Mouse (Mus musculus): Measurements from ENCODE around the gene Sncg. TPM values are rescaled to one million over a fixed set of nuclear protein-coding genes. Genes with fewer than 3 reads are reported as not detected.

Gene Sncg
- polyA plus RNA-seq, 1 experiment from 2014 or later: 0.34 TPM

- no peak for TF ChIP-seq CTCF (IDR thresholded peaks at IDR 0.05; ENCODE audit: low read depth)
- no peak for TF ChIP-seq EP300 (IDR thresholded peaks at IDR 0.05; ENCODE audit: low read depth)
- H3K4me2 ChIP-seq (ENCODE audit: low read depth, low read length): no peak overlapping the region
- peaks cover 3% of the 10 kb centered on the region; the same call in 1 of the 2 replicates for H3K4me1 ChIP-seq (ENCODE audit: insufficient read depth)
- no peak overlapping the region for H3K9ac ChIP-seq (replicated peaks)
- no peaks in the 10 kb centered on the region for H3K9me3 ChIP-seq (ENCODE audit: low read length)
- no peak for ATAC-seq
- WGBS (ENCODE audit: insufficient replicate concordance): 83% methylated on average over 7 of the region's 7 CpGs
- DNase-seq: no peak
- H3K27ac ChIP-seq (ENCODE audit: low read depth): no peak overlapping the region
- H3K4me3 ChIP-seq (ENCODE audit: low read depth, low read length): no peak overlapping the region
- H3K36me3 ChIP-seq (replicated peaks; ENCODE audit: insufficient read depth, low read length): peaks cover 3% of the 10 kb centered on the region; the same call in 1 of the 2 replicates
- no peaks in the 10 kb centered on the region for H3K27me3 ChIP-seq (ENCODE audit: insufficient read depth, low read length)
Observed at GRCm38 (mm10) chr14:34403424-34403823, 28.8 kb upstream of the Sncg start.

GRCm38 (mm10) chr14:34402871-34403270, 28.3 kb upstream of the Sncg start:
- Histone ChIP-seq H3K27ac (ENCODE audit: low read depth) (no peak overlapping the region), H3K27me3 (ENCODE audit: insufficient read depth, low read length) (no peaks in the 10 kb centered on the region), H3K9me3 (ENCODE audit: low read length) (no peaks in the 10 kb centered on the region), H3K4me3 (ENCODE audit: low read depth, low read length) (no peak overlapping the region), H3K4me2 (ENCODE audit: low read depth, low read length) (no peak overlapping the region), H3K4me1 (ENCODE audit: insufficient read depth) (peaks cover 3% of the 10 kb centered on the region; the same call in 1 of the 2 replicates), H3K9ac (replicated peaks) (no peak overlapping the region), H3K36me3 (replicated peaks; ENCODE audit: insufficient read depth, low read length) (peaks cover 3% of the 10 kb centered on the region; the same call in 1 of the 2 replicates)
- ATAC-seq: no peak
- WGBS (ENCODE audit: insufficient replicate concordance): 59% methylated on average over 8 of the region's 8 CpGs
- no peak for DNase-seq
- TF ChIP-seq EP300 (IDR thresholded peaks at IDR 0.05; ENCODE audit: low read depth) (no peak), CTCF (IDR thresholded peaks at IDR 0.05; ENCODE audit: low read depth) (no peak)

- H3K4me3 ChIP-seq (ENCODE audit: low read depth, low read length): no peak overlapping the region
- no peaks in the 10 kb centered on the region for H3K9me3 ChIP-seq (ENCODE audit: low read length)
- H3K9ac ChIP-seq (replicated peaks): no peak overlapping the region
- WGBS (ENCODE audit: insufficient replicate concordance): 34% methylated on average over 6 of the region's 6 CpGs
- ATAC-seq: peak; percentile 58
- peak; percentile 83 for DNase-seq
- no peak for TF ChIP-seq EP300 (IDR thresholded peaks at IDR 0.05; ENCODE audit: low read depth)
- TF ChIP-seq CTCF (IDR thresholded peaks at IDR 0.05; ENCODE audit: low read depth): peak; percentile 99
- H3K27me3 ChIP-seq (ENCODE audit: insufficient read depth, low read length): no peaks in the 10 kb centered on the region
- no peak overlapping the region for H3K4me2 ChIP-seq (ENCODE audit: low read depth, low read length)
- H3K4me1 ChIP-seq (ENCODE audit: insufficient read depth): peaks cover 3% of the 10 kb centered on the region; the same call in 1 of the 2 replicates
- H3K36me3 ChIP-seq (replicated peaks; ENCODE audit: insufficient read depth, low read length): no peaks in the 10 kb centered on the region; the same call in 1 of the 2 replicates
- H3K27ac ChIP-seq (ENCODE audit: low read depth): no peak overlapping the region
Observed at GRCm38 (mm10) chr14:34401135-34401534, 26.5 kb upstream of the Sncg start.

DNA sequence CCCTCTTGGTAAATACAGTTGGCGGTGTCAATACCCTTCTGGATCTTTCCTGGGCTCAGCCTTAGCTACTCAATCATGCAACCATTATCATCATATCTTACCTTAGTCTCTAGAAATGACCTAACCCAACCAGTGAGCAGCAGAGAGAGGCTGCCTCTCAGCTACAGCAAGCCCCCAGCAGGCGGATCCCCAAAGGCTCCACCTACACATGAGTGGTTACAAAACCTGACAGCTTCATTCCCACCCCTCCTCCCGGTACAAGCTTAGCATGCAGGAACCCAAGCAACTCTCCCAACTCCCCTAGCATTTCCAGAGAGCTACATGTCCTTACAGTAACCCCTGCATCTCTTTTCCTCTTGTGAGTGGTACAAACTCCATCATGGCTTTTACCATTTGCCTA, 25.4 kb upstream of the Sncg start:
- TF ChIP-seq EP300 (IDR thresholded peaks at IDR 0.05; ENCODE audit: low read depth) (no peak), CTCF (IDR thresholded peaks at IDR 0.05; ENCODE audit: low read depth) (no peak)
- ATAC-seq (no peak), DNase-seq (no peak)
- Histone ChIP-seq H3K4me3 (ENCODE audit: low read depth, low read length) (no peak overlapping the region), H3K9me3 (ENCODE audit: low read length) (no peaks in the 10 kb centered on the region), H3K36me3 (replicated peaks; ENCODE audit: insufficient read depth, low read length) (no peaks in the 10 kb centered on the region; the same call in 1 of the 2 replicates), H3K9ac (replicated peaks) (no peak overlapping the region), H3K27me3 (ENCODE audit: insufficient read depth, low read length) (no peaks in the 10 kb centered on the region), H3K27ac (ENCODE audit: low read depth) (no peak overlapping the region), H3K4me1 (ENCODE audit: insufficient read depth) (peaks cover 3% of the 10 kb centered on the region; the same call in 1 of the 2 replicates), H3K4me2 (ENCODE audit: low read depth, low read length) (no peak overlapping the region)
- 82% methylated on average over 3 of the region's 3 CpGs for WGBS (ENCODE audit: insufficient replicate concordance)

GRCm38 (mm10) chr14:34399301-34399700, 24.7 kb upstream of the Sncg start:
- DNase-seq (no peak), ATAC-seq (no peak)
- H3K4me3 ChIP-seq (ENCODE audit: low read depth, low read length): no peak overlapping the region
- no peak for TF ChIP-seq CTCF (IDR thresholded peaks at IDR 0.05; ENCODE audit: low read depth)
- no peak overlapping the region for H3K4me2 ChIP-seq (ENCODE audit: low read depth, low read length)
- peaks cover 3% of the 10 kb centered on the region; the same call in 1 of the 2 replicates for H3K4me1 ChIP-seq (ENCODE audit: insufficient read depth)
- H3K9me3 ChIP-seq (ENCODE audit: low read length): no peaks in the 10 kb centered on the region
- 86% methylated on average over 6 of the region's 6 CpGs for WGBS (ENCODE audit: insufficient replicate concordance)
- no peaks in the 10 kb centered on the region; the same call in 1 of the 2 replicates for H3K36me3 ChIP-seq (replicated peaks; ENCODE audit: insufficient read depth, low read length)
- no peak overlapping the region for H3K27ac ChIP-seq (ENCODE audit: low read depth)
- H3K9ac ChIP-seq (replicated peaks): no peak overlapping the region
- no peaks in the 10 kb centered on the region for H3K27me3 ChIP-seq (ENCODE audit: insufficient read depth, low read length)

GRCm38 (mm10) chr14:34398901-34399300, 24.3 kb upstream of the Sncg start:
- no peak for TF ChIP-seq EP300 (IDR thresholded peaks at IDR 0.05; ENCODE audit: low read depth)
- TF ChIP-seq CTCF (IDR thresholded peaks at IDR 0.05; ENCODE audit: low read depth): no peak
- Histone ChIP-seq H3K9ac (replicated peaks) (no peak overlapping the region), H3K4me1 (ENCODE audit: insufficient read depth) (peaks cover 3% of the 10 kb centered on the region; the same call in 1 of the 2 replicates), H3K4me2 (ENCODE audit: low read depth, low read length) (no peak overlapping the region), H3K27me3 (ENCODE audit: insufficient read depth, low read length) (no peaks in the 10 kb centered on the region), H3K4me3 (ENCODE audit: low read depth, low read length) (no peak overlapping the region), H3K27ac (ENCODE audit: low read depth) (no peak overlapping the region), H3K9me3 (ENCODE audit: low read length) (no peaks in the 10 kb centered on the region), H3K36me3 (replicated peaks; ENCODE audit: insufficient read depth, low read length) (no peaks in the 10 kb centered on the region)
- DNase-seq (no peak), ATAC-seq (no peak)
- 88% methylated on average over 20 of the region's 21 CpGs for WGBS (ENCODE audit: insufficient replicate concordance)
